Mouse (Mus musculus) forebrain, embryonic 13.5 days (tissue): Measurements from ENCODE around the gene Denr. TPM values are rescaled to one million over a fixed set of nuclear protein-coding genes. Genes with fewer than 3 reads are reported as not detected.

ENCODE experiments used
- ATAC-seq: fragments of 200-750 bp; cut with Nextera tagmentation; 2 replicates; pipeline ENCODE4 v1.8.0; 2017
- H3K27ac ChIP-seq: fragments of 300-500 bp; sonication (generic); 2 replicates; pipeline ENCODE4 v1.5.1; 2015; ENCODE audit warnings: inconsistent platforms, mild to moderate bottlenecking, moderate library complexity
- H3K27me3 ChIP-seq: fragments of 300-500 bp; sonication (generic); 2 replicates; pipeline ENCODE4 v1.6.1; 2015; ENCODE audit warnings: mild to moderate bottlenecking, inconsistent platforms
- H3K36me3 ChIP-seq: fragments of 300-500 bp; sonication (generic); 2 replicates; pipeline ENCODE4 v1.6.1; 2015; ENCODE audit warnings: mild to moderate bottlenecking, inconsistent platforms; ENCODE audit not compliant: poor library complexity, severe bottlenecking
- H3K4me1 ChIP-seq: fragments of 300-500 bp; sonication (generic); 2 replicates; pipeline ENCODE4 v1.6.1; 2015; ENCODE audit warnings: inconsistent platforms
- H3K4me2 ChIP-seq: fragments of 300-500 bp; sonication (generic); 2 replicates; pipeline ENCODE4 v1.6.1; 2015; ENCODE audit warnings: inconsistent platforms, mild to moderate bottlenecking, moderate library complexity
- H3K4me3 ChIP-seq: fragments of 300-500 bp; sonication (generic); 2 replicates; pipeline ENCODE4 v1.5.1; 2015; ENCODE audit warnings: mild to moderate bottlenecking, inconsistent platforms
- H3K9ac ChIP-seq: fragments of 300-500 bp; sonication (generic); 2 replicates; pipeline ENCODE4 v1.6.1; 2015; ENCODE audit warnings: mild to moderate bottlenecking, inconsistent platforms
- H3K9me3 ChIP-seq: fragments of 300-500 bp; sonication (generic); replicated peaks from 2 replicates; pipeline ENCODE4 v1.6.1; 2016; ENCODE audit warnings: inconsistent platforms
- WGBS: fragments of 180-500 bp; shearing (Covaris S2); methylation state at CpG from one replicate; pipeline ENCODE4 v1.1.7; 2015; 5-methylcytosine and 5-hydroxymethylcytosine counted together
- polyA plus RNA-seq: library from polyadenylated mRNA; unstranded; fragments of >200 nt; fragmentation: Nextera tagmentation; extraction: Ambion mirVana; gene quantifications from 2 replicates; pipeline ENCODE4 v1.2.1, GENCODE M21; 2015

Denr gene
- polyA plus RNA-seq, 1 experiment from 2014 or later: 160 TPM

DNA sequence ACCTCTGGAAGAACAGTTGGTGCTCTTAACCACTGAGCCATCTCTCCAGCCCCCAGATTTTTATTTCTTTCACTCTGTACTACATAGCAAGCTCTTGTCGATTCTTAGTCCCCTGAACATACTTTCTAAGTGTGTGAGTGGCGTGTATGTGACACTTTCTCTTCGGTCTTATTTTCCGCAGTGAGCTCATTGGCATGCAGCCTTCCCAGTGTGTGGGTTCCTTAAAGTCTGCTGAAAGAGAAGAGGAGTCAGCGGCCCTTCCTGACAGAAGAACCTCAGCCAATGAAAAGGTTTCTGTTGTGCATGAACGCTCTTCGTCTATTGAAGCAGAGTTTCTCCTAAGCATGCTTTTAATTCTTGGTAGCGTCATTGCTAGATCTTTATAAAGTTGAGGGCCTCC is 50.2 kb downstream of the Denr start:
- WGBS: 76% methylated on average over 8 of the region's 8 CpGs
- Histone ChIP-seq H3K9ac (no peak overlapping the region), H3K4me2 (no peak overlapping the region), H3K9me3 (no peaks in the 10 kb centered on the region), H3K36me3 (no peaks in the 10 kb centered on the region), H3K4me3 (no peak overlapping the region), H3K27me3 (no peaks in the 10 kb centered on the region), H3K27ac (no peak overlapping the region), H3K4me1 (no peaks in the 10 kb centered on the region)
- no peak for ATAC-seq

DNA sequence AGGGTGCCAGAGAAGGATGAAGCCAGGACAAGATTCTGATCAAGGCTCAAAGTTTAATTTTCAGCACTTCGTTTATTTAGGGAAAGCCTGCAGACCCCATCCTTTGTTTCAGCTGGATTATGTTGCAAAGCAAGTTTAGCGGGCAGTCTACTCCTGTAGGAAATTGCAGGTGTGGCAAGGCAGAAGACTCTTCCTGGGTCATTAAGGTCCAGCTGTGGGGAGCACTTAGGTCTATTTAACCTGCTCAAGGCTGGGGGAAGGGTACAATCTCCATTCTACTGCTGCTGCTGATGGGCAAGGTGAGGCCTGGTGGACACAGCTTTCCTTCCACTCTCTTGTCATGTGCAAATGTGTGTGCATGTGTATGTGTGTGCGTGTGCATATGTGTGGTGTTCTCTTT is 52.0 kb downstream of the Denr start:
- no peaks in the 10 kb centered on the region for H3K36me3 ChIP-seq
- no peak for ATAC-seq
- no peak overlapping the region for H3K27ac ChIP-seq
- H3K4me2 ChIP-seq: no peak overlapping the region
- H3K9me3 ChIP-seq: no peaks in the 10 kb centered on the region
- H3K27me3 ChIP-seq: no peaks in the 10 kb centered on the region
- H3K4me3 ChIP-seq: no peak overlapping the region
- H3K9ac ChIP-seq: no peak overlapping the region
- 81% methylated on average over 3 of the region's 3 CpGs for WGBS
- no peaks in the 10 kb centered on the region for H3K4me1 ChIP-seq

DNA sequence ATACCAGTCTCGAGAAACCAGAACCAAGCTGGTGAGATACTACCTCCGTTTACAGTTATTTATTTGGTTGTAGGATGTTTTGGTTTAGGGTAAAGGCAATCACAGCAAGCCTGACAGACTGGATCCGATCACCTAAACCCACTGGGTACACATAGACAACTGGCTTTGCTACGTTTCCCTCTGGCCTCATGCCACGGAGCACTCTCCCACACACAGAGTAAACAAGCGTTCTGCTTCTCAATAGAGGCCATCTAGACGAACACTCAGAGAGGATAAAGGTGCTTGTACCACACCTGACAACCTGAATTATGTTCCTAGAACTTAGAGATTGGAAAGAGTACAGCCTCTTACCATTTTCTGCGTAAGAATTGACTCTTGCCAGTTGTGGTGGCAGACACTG is 53.2 kb downstream of the Denr start:
- WGBS: 86% methylated on average over 8 of the region's 8 CpGs
- H3K4me1 ChIP-seq: no peaks in the 10 kb centered on the region
- H3K27me3 ChIP-seq: no peaks in the 10 kb centered on the region
- no peak overlapping the region for H3K4me3 ChIP-seq
- no peak overlapping the region for H3K9ac ChIP-seq
- H3K27ac ChIP-seq: no peak overlapping the region
- H3K4me2 ChIP-seq: no peak overlapping the region
- ATAC-seq: no peak
- no peaks in the 10 kb centered on the region for H3K9me3 ChIP-seq
- H3K36me3 ChIP-seq: no peaks in the 10 kb centered on the region

DNA sequence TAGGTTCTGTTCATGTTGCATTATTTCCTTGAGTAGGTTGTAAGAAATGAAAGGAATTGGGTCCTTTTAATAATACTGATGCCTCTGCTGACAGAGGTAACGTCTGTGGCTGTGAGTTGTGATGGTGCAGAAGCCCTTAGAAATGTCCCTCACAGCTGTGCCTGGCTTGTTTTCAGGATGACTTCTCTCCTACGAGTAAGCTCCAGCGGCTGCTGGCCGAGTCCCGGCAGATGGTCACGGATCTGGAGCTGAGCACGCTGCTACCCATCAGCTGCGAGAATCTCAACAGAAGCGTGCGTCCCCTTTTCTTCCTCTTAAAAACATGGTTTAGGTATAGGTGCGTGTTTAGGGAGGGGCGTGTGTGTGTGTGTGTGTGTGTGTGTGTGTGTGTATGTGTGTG is 54.1 kb downstream of the Denr start:
- H3K9me3 ChIP-seq: no peaks in the 10 kb centered on the region
- H3K9ac ChIP-seq: no peak overlapping the region
- no peak overlapping the region for H3K27ac ChIP-seq
- H3K4me3 ChIP-seq: no peak overlapping the region
- no peaks in the 10 kb centered on the region for H3K36me3 ChIP-seq
- WGBS: 82% methylated on average over 12 of the region's 12 CpGs
- H3K27me3 ChIP-seq: no peaks in the 10 kb centered on the region
- no peak overlapping the region for H3K4me2 ChIP-seq
- no peak for ATAC-seq
- H3K4me1 ChIP-seq: no peaks in the 10 kb centered on the region

DNA sequence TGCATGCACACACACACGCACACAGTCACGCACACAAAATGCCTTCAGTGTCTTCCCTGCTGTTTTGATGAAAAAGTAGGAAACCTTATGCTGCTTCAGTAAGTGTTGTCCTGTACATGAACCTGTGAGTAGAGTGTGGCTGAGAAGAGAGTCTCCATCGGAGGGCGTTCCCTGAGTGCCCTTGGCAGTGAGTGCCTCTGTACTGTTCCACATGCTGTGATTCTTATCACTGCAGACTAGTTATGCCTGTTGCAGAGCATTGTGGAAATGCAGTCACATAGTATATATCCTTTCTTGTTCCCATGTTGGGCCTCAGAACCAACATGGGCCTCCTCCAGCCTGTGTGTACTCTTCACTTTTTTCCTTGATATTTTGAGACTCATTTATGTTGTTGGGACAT is 57.2 kb downstream of the Denr start:
- WGBS: 97% methylated on average over 4 of the region's 4 CpGs
- ATAC-seq: no peak
- Histone ChIP-seq H3K4me1 (no peaks in the 10 kb centered on the region), H3K27ac (no peak overlapping the region), H3K4me3 (no peak overlapping the region), H3K9me3 (no peaks in the 10 kb centered on the region), H3K36me3 (no peaks in the 10 kb centered on the region), H3K9ac (no peak overlapping the region), H3K4me2 (no peak overlapping the region), H3K27me3 (no peaks in the 10 kb centered on the region)

DNA sequence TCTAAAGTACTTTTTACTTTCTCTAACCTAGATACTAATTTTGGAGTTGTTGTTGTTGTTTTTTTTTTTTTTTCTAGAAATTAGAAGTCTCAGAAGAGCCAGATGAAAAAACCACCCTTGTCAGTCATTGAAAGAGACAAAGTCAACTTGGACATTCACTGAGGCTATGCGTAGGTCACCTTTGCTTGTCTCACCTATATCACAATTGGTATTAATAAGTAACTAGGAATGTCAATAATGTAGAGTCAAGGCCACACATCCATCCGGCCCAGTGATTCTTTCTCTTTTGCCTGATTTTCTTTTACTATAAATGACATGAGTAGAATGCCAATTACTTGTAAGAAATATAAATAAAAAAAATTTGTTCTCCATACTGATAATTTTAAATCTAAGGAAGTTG is 59.8 kb downstream of the Denr start:
- ATAC-seq: no peak
- Histone ChIP-seq H3K9ac (no peak overlapping the region), H3K4me3 (no peak overlapping the region), H3K4me1 (no peaks in the 10 kb centered on the region), H3K27ac (no peak overlapping the region), H3K9me3 (no peaks in the 10 kb centered on the region), H3K4me2 (no peak overlapping the region), H3K27me3 (no peaks in the 10 kb centered on the region), H3K36me3 (no peaks in the 10 kb centered on the region)
- WGBS: 91% methylated on average over 2 of the region's 2 CpGs

DNA sequence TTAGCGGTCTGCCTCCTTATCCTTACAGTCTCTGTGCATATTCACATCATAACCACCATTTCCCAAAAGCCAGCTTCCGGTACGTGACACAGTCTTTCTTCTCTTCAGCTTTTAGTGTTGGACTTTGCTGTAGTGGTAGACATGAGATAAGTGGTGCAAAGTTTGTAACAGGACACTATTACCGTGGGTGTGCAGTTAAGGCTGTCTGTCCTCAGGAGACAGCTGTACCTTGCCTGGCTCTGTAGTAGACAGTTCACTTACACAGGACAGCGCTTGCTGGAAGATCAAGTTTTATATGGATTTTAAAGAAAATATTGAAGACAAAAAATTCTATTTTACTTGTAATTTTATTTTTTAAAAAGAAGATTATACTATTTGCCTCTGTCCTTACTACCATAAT is 61.5 kb downstream of the Denr start:
- no peaks in the 10 kb centered on the region for H3K36me3 ChIP-seq
- no peak overlapping the region for H3K27ac ChIP-seq
- no peaks in the 10 kb centered on the region for H3K27me3 ChIP-seq
- ATAC-seq: no peak
- 84% methylated on average over 5 of the region's 5 CpGs for WGBS
- H3K4me1 ChIP-seq: no peaks in the 10 kb centered on the region
- H3K4me3 ChIP-seq: no peak overlapping the region
- no peaks in the 10 kb centered on the region for H3K9me3 ChIP-seq
- no peak overlapping the region for H3K4me2 ChIP-seq
- no peak overlapping the region for H3K9ac ChIP-seq

DNA sequence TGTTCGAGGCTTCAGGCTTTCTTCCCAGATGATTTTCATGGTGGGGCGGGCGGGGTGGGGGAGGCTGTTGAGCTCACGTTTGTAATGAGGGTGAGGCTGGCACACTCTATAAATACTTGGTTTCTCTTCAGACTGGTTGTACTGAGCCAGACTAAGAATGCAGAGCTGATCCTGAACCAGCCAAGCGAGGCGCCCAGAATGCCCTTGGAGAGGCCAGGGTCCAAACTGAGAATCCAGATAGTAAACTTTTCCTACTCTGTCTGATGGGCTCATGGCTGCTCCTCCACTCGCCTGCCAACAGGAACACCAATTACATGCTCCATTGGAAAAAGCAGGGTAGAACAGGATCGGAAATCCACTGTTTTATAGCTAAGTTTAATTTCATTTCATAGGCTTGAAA is 62.2 kb downstream of the Denr start:
- Histone ChIP-seq H3K9ac (no peak overlapping the region), H3K4me2 (no peak overlapping the region), H3K9me3 (no peaks in the 10 kb centered on the region), H3K36me3 (no peaks in the 10 kb centered on the region), H3K27me3 (no peaks in the 10 kb centered on the region), H3K27ac (no peak overlapping the region), H3K4me3 (no peak overlapping the region), H3K4me1 (no peaks in the 10 kb centered on the region)
- WGBS: 71% methylated on average over 8 of the region's 8 CpGs
- no peak for ATAC-seq

DNA sequence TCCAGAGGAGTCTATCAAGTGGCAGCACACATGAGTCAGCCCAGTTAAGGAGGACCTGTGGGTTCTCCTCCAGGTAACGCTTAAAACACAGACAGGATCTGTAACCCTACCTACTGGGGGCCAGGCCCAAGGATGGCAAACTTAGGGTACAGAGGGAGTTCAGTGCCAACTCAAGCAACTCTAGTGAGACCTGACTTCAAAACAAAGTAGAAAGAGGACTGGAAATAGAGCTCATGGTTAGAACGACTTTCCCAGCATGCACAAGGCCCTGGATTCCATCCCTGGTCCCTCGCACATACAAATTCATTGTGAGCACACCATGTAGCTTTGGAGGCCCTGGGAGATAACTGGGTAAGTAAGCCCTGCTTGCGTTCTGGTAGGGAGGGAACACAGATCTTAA is 63.6 kb downstream of the Denr start:
- Histone ChIP-seq H3K4me3 (no peak overlapping the region), H3K27ac (no peak overlapping the region), H3K9me3 (no peaks in the 10 kb centered on the region), H3K36me3 (no peaks in the 10 kb centered on the region), H3K27me3 (no peaks in the 10 kb centered on the region), H3K4me2 (no peak overlapping the region), H3K4me1 (peaks cover 8% of the 10 kb centered on the region), H3K9ac (no peak overlapping the region)
- WGBS: 90% methylated on average over 4 of the region's 4 CpGs
- no peak for ATAC-seq

DNA sequence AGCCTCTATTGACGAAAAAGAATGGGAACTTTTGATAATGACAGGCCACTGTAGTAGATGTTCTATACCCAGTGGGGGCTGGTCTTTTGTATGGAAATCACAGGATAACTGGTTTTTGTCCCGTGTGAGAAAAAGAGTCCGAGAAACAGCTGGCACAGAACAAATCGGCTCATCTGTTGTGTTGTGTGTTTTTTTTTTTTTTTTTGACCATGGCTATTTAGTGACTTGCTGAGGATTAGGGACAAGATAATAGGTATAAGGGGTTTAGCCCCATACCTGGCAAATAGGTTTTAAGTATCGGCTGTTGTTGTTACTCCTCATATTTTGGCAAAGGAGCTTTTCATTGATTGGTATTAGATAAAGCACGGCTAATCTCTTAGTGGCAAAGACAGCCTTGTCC is 65.5 kb downstream of the Denr start:
- Histone ChIP-seq H3K27ac (no peak overlapping the region), H3K4me2 (no peak overlapping the region), H3K27me3 (no peaks in the 10 kb centered on the region), H3K36me3 (no peaks in the 10 kb centered on the region), H3K4me3 (no peak overlapping the region), H3K9me3 (no peaks in the 10 kb centered on the region), H3K4me1 (peaks cover 8% of the 10 kb centered on the region), H3K9ac (no peak overlapping the region)
- 59% methylated on average over 6 of the region's 6 CpGs for whole genome bisulfite sequencing
- no peak for ATAC-seq

DNA sequence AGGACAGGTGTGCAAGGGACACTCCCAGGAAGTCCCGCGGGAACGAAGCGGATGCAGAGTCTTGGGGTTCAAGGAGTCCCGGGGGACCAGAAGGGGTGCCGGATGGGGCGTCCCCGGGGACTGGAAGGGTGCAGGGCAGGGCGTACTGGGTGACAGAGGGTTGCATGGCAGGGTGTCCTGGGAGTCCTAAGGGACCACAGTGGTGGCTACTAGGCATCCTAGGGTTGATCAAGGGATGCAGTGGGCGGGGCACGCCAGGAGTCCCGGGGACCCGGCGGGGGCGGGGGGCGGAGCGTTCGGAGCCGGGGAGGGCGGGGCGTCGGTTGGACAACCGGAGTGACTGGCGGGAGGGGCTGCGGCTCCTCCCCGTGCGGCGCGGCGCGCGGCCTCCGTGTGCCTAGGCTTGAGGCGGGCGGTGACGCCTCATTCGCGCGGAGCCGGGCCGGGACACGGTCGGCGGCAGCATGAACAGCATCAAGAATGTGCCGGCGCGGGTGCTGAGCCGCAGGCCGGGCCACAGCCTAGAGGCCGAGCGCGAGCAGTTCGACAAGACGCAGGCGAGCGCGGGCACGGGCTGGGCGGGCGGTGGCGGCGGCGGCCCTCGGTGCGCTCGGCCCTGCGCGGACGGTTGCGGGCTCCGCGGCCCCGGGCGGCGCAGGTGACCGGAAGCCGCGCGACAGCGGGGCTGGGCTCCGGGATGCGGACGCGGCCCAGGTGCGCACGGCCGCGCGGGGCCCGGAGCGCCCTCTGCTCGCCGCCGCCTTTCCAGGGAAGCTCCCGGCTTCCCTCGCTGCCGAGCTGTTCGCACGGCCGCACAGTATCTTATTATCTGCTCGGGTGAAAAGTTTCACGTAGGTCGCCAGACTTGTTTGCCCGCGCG is 66.6 kb downstream of the Denr start, which contains the start of gene Hip1r:
Gene Hip1r (plus strand): TSS at position 330 of the 880 bp plus-strand sequence.
- Histone ChIP-seq H3K27me3 (no peaks in the 10 kb centered on the region), H3K4me2 (peak within 1 kb of the TSS; percentile 95), H3K9me3 (no peaks in the 10 kb centered on the region), H3K9ac (peak within 1 kb of the TSS; percentile 75), H3K4me1 (peaks cover 8% of the 10 kb centered on the region), H3K27ac (no peak within 1 kb of the TSS; the same call in 1 of the 2 replicates), H3K36me3 (no peaks in the 10 kb centered on the region), H3K4me3 (peak within 1 kb of the TSS; percentile 70)
- ATAC-seq: peak; percentile 88
- WGBS: under 1% methylated on average over 88 of the region's 106 CpGs

DNA sequence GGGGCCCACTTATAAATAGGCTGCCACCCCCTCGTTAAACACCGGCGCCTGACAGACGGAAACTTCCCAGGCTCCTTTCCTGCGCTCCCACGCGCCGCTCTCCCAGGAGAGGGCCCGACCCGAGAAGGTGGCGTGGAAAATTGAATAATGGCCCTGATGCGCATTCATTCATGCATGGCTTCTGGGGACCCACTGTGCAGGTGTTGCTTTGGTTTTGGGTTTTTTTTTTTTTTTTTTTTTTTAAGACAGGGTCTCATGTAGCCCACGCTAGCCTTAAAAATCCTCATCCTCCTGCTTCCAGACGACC is 67.2 kb downstream of the Denr start:
- peaks cover 8% of the 10 kb centered on the region for H3K4me1 ChIP-seq
- ATAC-seq: no peak
- H3K27ac ChIP-seq: no peak overlapping the region; the same call in 1 of the 2 replicates
- WGBS: 0% methylated on average over 14 of the region's 14 CpGs
- H3K4me2 ChIP-seq: peak overlapping the region; percentile 95
- H3K9me3 ChIP-seq: no peaks in the 10 kb centered on the region
- peak overlapping the region; percentile 75 for H3K9ac ChIP-seq
- no peaks in the 10 kb centered on the region for H3K36me3 ChIP-seq
- H3K27me3 ChIP-seq: no peaks in the 10 kb centered on the region
- H3K4me3 ChIP-seq: peak overlapping the region; percentile 70

DNA sequence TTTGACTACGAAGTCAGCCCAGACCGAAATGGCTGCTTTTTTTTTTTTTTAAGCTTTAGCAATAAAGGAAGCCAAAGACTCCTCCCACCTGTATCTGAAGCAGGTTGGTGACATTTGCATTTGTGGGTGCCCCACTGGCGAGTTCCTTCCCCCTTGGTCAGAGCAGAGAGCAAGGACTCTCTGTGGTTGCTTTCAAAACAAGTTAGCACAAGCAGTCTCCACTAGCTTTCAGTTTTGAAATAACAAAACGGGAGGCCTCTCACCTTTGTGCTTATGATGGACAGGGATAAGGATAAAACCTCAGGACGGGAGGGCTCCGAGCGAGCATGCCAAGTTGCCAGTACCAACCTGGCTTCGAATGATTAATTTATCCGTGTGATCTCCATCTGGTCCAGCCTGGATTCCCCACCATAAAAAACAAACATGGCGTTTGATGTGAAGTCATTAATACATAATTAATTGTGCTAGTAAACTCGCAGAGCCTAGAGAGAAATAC is 67.7 kb downstream of the Denr start:
- H3K27me3 ChIP-seq: no peaks in the 10 kb centered on the region
- peak overlapping the region; percentile 95 for H3K4me2 ChIP-seq
- WGBS: 25% methylated on average over 11 of the region's 11 CpGs
- peak overlapping the region; percentile 70 for H3K4me3 ChIP-seq
- ATAC-seq: no peak
- H3K4me1 ChIP-seq: peaks cover 8% of the 10 kb centered on the region
- no peak overlapping the region for H3K27ac ChIP-seq
- H3K36me3 ChIP-seq: no peaks in the 10 kb centered on the region
- H3K9me3 ChIP-seq: no peaks in the 10 kb centered on the region
- H3K9ac ChIP-seq: peak overlapping the region; percentile 51; the same call in 1 of the 2 replicates
